In genomic region chrX:94122709-94123058, GRCm38 (mm10) we compare ENCODE assay signal across 8 mouse cellular contexts. TPM values are rescaled to one million over a fixed set of nuclear protein-coding genes. Genes with fewer than 3 reads are reported as not detected.
DNase-seq lines count a peak whose midpoint lies in the region; ATAC-seq and TF ChIP-seq lines count a peak whose summit lies in the region.

No protein-coding gene starts in this region.

- H3K4me3 ChIP-seq in ES-E14 (ENCODE audit: insufficient read depth in 1 of 2, low read depth in 1 of 2, low read length in 2 of 2, poor library complexity in 1 of 2, severe bottlenecking in 1 of 2) = peak overlapping the region; percentile 94 to 98
- peak overlapping the region; percentile 63 for H3K4me3 ChIP-seq in forebrain, embryonic 12.5 days (replicated peaks)
- peak overlapping the region; percentile 74 for H3K4me3 ChIP-seq in liver, embryonic 13.5 days (replicated peaks)

- no peaks in the 10 kb centered on the region for H3K9me3 ChIP-seq in ES-E14 (ENCODE audit: control insufficient read depth, insufficient read depth, low read depth, low read length)
- no peaks in the 10 kb centered on the region for H3K9me3 ChIP-seq in forebrain, embryonic 12.5 days
- no peaks in the 10 kb centered on the region for H3K9me3 ChIP-seq in liver, embryonic 13.5 days (replicated peaks)

- H3K4me1 ChIP-seq in ES-E14 (ENCODE audit: control insufficient read depth in 2 of 2, insufficient read depth in 2 of 2, low read length in 2 of 2, poor library complexity in 1 of 2) = peaks cover 0 to 2% of the 10 kb centered on the region in 2 experiments; a peak in 2 of 4 replicates
- H3K4me1 ChIP-seq in forebrain, embryonic 12.5 days = peaks cover 5% of the 10 kb centered on the region; the same call in 1 of the 2 replicates
- H3K4me1 ChIP-seq in liver, embryonic 13.5 days (replicated peaks) = peaks cover 16% of the 10 kb centered on the region

- 24% methylated on average over 38 of the region's 53 CpGs for WGBS in forebrain, embryonic 12.5 days
- WGBS in liver, embryonic 13.5 days (ENCODE audit: insufficient replicate concordance) = 13% methylated on average over 47 of the region's 53 CpGs

- intact Hi-C loops in gastrocnemius, postnatal 36 days (cut with DNase I) = no loop called here

- no peaks in the 10 kb centered on the region for H3K36me3 ChIP-seq in ES-E14 (ENCODE audit: control insufficient read depth, insufficient read depth, low read length, poor library complexity, severe bottlenecking)
- no peaks in the 10 kb centered on the region for H3K36me3 ChIP-seq in forebrain, embryonic 12.5 days (replicated peaks)
- H3K36me3 ChIP-seq in liver, embryonic 13.5 days = no peaks in the 10 kb centered on the region

- in situ Hi-C loops in ES-E14 (cut with MboI; ENCODE audit: low sequenced_read_pairs in 2 of 2, unreplicated experiment in 2 of 2) = no loop called here

- H3K27ac ChIP-seq in ES-E14 (ENCODE audit: insufficient read depth, low read depth, low read length, poor library complexity, severe bottlenecking) = peak overlapping the region; percentile 98
- H3K27ac ChIP-seq in forebrain, embryonic 12.5 days = peak overlapping the region; percentile 100
- peak overlapping the region; percentile 98 for H3K27ac ChIP-seq in liver, embryonic 13.5 days

- H3K9ac ChIP-seq in ES-E14 (ENCODE audit: insufficient read depth, low read depth, low read length, poor library complexity, severe bottlenecking) = peak overlapping the region; percentile 100
- H3K9ac ChIP-seq in forebrain, embryonic 12.5 days = peak overlapping the region; percentile 90
- peak overlapping the region; percentile 90 for H3K9ac ChIP-seq in liver, embryonic 13.5 days

- H3K27me3 ChIP-seq in forebrain, embryonic 12.5 days = peaks cover 44% of the 10 kb centered on the region
- peaks cover 31% of the 10 kb centered on the region; the same call in 1 of the 2 replicates for H3K27me3 ChIP-seq in liver, embryonic 13.5 days

- H3K4me2 ChIP-seq in forebrain, embryonic 12.5 days = peak overlapping the region; percentile 50
- H3K4me2 ChIP-seq in liver, embryonic 13.5 days = peak overlapping the region; percentile 66

- no peak; the same call in 1 of the 2 replicates for ATAC-seq in forebrain, embryonic 12.5 days (ENCODE audit: low FRiP score)
- ATAC-seq in liver, embryonic 13.5 days (ENCODE audit: low read depth) = peak; percentile 71

- DNase-seq in kidney, adult 18-20 months = peak; percentile 68
- DNase-seq in kidney, adult 8-10 months = no peak
- DNase-seq in ES-E14 (ENCODE audit: low read depth, low spot score) (no peak), adipocyte (ENCODE audit: low spot score) (no peak)
- DNase-seq in liver, embryonic 13.5 days = no peak
- DNase-seq in thymus, postnatal 0 days (ENCODE audit: low spot score) = no peak
- no peak for DNase-seq in gastrocnemius, postnatal 36 days

TF ChIP-seq in ES-E14, 5 proteins besides CTCF, POLR2A, EP300 and RAD21:
- TF ChIP-seq MAFK (IDR thresholded peaks at IDR 0.05; ENCODE audit: insufficient read depth, low read depth, low read length) (no peak), ZC3H11A (IDR thresholded peaks at IDR 0.05; ENCODE audit: borderline replicate concordance, low read depth, low read length) (no peak), HCFC1 (IDR thresholded peaks at IDR 0.05; ENCODE audit: borderline replicate concordance, insufficient read depth, low read length) (no peak), CHD2 (IDR thresholded peaks at IDR 0.05; ENCODE audit: low read depth, low read length) (no peak), ZNF384 (IDR thresholded peaks at IDR 0.05; ENCODE audit: low read depth, low read length) (no peak)

RNA-seq across cellular contexts. Expression of gene Zfx, which starts 0.8 kb away (rescaled TPM):
- 21.8 and 27.2 TPM in 2 replicates for total RNA-seq in ES-E14 (2012; rRNA removed)
- 34.1 and 34.8 TPM in 2 replicates for polyA plus RNA-seq in forebrain, embryonic 12.5 days (2016; fragmentation: Nextera tagmentation; extraction: Ambion mirVana)
- 12.8 and 14.7 TPM in 2 replicates for polyA plus RNA-seq in liver, embryonic 13.5 days (2015; fragmentation: Nextera tagmentation; extraction: Ambion mirVana)
- polyA plus RNA-seq in thymus, postnatal 0 days (2015; fragmentation: Nextera tagmentation; extraction: Ambion mirVana) = 30.9 and 34.5 TPM in 2 replicates
- 10 to 100 TPM; 14.5 to 21.3 TPM for total RNA-seq in gastrocnemius, postnatal 36 days (2021)
